Mouse (Mus musculus) lung, postnatal 0 days (tissue): Measurements from ENCODE around the gene Cmss1.

Experiments
- CTCF ChIP-seq: IDR thresholded peaks from 2 replicates; pipeline ENCODE4 v1.5.1; 2016; ENCODE audit warnings: antibody characterized with exemption, mild to moderate bottlenecking
- EP300 ChIP-seq: IDR thresholded peaks from 2 replicates; pipeline ENCODE4 v1.6.1; 2016; ENCODE audit warnings: antibody characterized with exemption, mild to moderate bottlenecking, control low read depth

- TF ChIP-seq CTCF (no peak), EP300 (no peak)
Observed at GRCm38 (mm10) chr16:57433671-57434070, 173.0 kb downstream of the Cmss1 start.
